Mouse (Mus musculus): ENCODE data around the gene Hnf1b. TPM values are rescaled to one million over a fixed set of nuclear protein-coding genes. Genes with fewer than 3 reads are reported as not detected.

Hnf1b gene
- total RNA-seq, 2 experiments from 2014 or later = not detected

- DNase-seq (ENCODE audit: low spot score) = no peak
Observed at GRCm38 (mm10) chr11:83893325-83893724, 43.5 kb downstream of the Hnf1b start.

- DNase-seq (ENCODE audit: low spot score) = no peak
Observed at GRCm38 (mm10) chr11:83896430-83897410, 46.9 kb downstream of the Hnf1b start.

- no peak for DNase-seq (ENCODE audit: low spot score)
Observed at GRCm38 (mm10) chr11:83897569-83897968, 47.7 kb downstream of the Hnf1b start.

GRCm38 (mm10) chr11:83902812-83903211, 52.9 kb downstream of the Hnf1b start:
- no peak for DNase-seq (ENCODE audit: low spot score)

- DNase-seq (ENCODE audit: low spot score) = no peak
Observed at GRCm38 (mm10) chr11:83905756-83906155, 55.9 kb downstream of the Hnf1b start.

GRCm38 (mm10) chr11:83908376-83908775, 58.5 kb downstream of the Hnf1b start:
- DNase-seq (ENCODE audit: low spot score) = no peak

GRCm38 (mm10) chr11:83913824-83914311, 64.0 kb downstream of the Hnf1b start:
- no peak for DNase-seq (ENCODE audit: low spot score)

- DNase-seq (ENCODE audit: low spot score) = no peak
Observed at GRCm38 (mm10) chr11:83914501-83914900, 64.6 kb downstream of the Hnf1b start.

- DNase-seq (ENCODE audit: low spot score) = no peak
Observed at GRCm38 (mm10) chr11:83922600-83922999, 72.7 kb downstream of the Hnf1b start.

GRCm38 (mm10) chr11:83927097-83927496, 77.2 kb downstream of the Hnf1b start:
- DNase-seq (ENCODE audit: low spot score) = no peak

GRCm38 (mm10) chr11:83932506-83933106, 82.7 kb downstream of the Hnf1b start:
- no peak for DNase-seq (ENCODE audit: low spot score)

GRCm38 (mm10) chr11:83933376-83933775, 83.5 kb downstream of the Hnf1b start:
- DNase-seq (ENCODE audit: low spot score) = no peak

GRCm38 (mm10) chr11:83935986-83936665, 86.3 kb downstream of the Hnf1b start:
- peak; percentile 51 for DNase-seq (ENCODE audit: low spot score)

- DNase-seq (ENCODE audit: low spot score) = no peak
Observed at GRCm38 (mm10) chr11:83938556-83938955, 88.7 kb downstream of the Hnf1b start.

GRCm38 (mm10) chr11:83941950-83942840, 92.3 kb downstream of the Hnf1b start, which contains the start of gene Ddx52:
Gene Ddx52, plus strand, starts transcription at chr11:83942062.
- peak; percentile 88 for DNase-seq (ENCODE audit: low spot score)

Other genes with a start within 250 kb of the Hnf1b start
- gene Rpl9-ps1, start 204.4 kb upstream of the Hnf1b start, total RNA-seq (2021) = not detected
- not detected for gene Ccl3, start 200.7 kb upstream of the Hnf1b start, total RNA-seq (2021)
- gene Ccl4, start 187.5 kb upstream of the Hnf1b start, total RNA-seq (2021) = not detected
- under 1 TPM in 1 of 2 experiments, not detected in 1; 0.78 TPM for gene Wfdc17, start 146.1 kb upstream of the Hnf1b start, total RNA-seq (2021)
- not detected for gene Wfdc18, start 141.0 kb upstream of the Hnf1b start, total RNA-seq (2021)
- under 1 TPM in 1 of 2 experiments, not detected in 1; 0.62 TPM for gene Wfdc21, start 103.1 kb upstream of the Hnf1b start, total RNA-seq (2021)
- 10 to 100 TPM in 1 of 2 experiments, 1 to 10 TPM in 1; 8.5 to 10.7 TPM for gene Heatr6, start 96.4 kb upstream of the Hnf1b start, total RNA-seq (2021)
- 10 to 100 TPM in 1 of 2 experiments, 1 to 10 TPM in 1; 9.5 to 10.5 TPM for gene Ddx52, start 92.0 kb downstream of the Hnf1b start, total RNA-seq (2021)
- 10 to 100 TPM; 40.4 to 40.6 TPM for gene Synrg, start 114.4 kb downstream of the Hnf1b start, total RNA-seq (2021)
- gene Dusp14, start 219.2 kb downstream of the Hnf1b start, total RNA-seq (2021) = 1 to 10 TPM; 6.0 to 7.7 TPM

All from gastrocnemius, adult 18-20 months (tissue).